Mouse (Mus musculus) cerebellum, adult 18-20 months (tissue): Measurements from ENCODE around the gene Herc2.

Experiments
- DNase-seq, 2 experiments: peaks; one replicate each; pipeline ENCODE4 v3.0.0; 2021

Gene Herc2

DNA sequence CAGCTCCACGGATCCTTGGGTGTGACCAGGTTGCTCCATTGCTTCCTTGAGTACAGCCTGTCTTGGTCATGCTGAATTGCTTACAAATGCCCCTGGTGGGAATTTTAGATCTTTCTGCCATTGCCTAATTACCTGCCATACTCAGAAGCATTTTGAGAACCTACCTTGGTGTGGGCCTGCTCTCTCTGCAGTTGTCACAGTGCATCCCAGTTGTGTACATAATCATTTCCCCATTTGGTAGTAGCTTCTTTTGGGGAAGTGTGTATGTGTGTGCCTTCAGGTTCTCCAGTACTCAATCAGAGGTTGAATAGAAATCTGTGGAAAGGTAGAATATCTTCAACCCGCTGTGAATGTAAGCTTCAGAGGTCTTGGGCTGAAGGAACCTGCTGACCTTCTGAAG lies 153.3 kb downstream of the Herc2 start:
- DNase-seq: no peak

DNA sequence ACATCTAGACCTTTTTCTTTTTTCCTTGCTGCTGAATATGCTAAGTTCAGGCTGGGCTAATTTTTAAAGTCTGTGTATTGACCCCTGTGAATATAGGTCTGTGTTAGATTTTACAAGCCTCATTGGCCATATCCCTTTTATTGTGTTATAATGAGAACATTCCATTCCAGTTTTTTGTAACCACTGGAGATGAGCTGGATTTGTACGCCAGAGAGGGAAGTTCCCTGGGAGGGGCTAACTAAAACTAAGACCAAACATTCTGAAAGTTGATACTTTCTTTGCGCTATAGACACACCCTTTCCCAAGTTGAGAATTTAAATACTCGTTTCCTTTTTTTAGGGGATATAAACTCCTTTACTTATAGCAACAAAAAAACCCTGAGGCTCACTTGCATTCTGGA lies 154.9 kb downstream of the Herc2 start:
- no peak for DNase-seq

DNA sequence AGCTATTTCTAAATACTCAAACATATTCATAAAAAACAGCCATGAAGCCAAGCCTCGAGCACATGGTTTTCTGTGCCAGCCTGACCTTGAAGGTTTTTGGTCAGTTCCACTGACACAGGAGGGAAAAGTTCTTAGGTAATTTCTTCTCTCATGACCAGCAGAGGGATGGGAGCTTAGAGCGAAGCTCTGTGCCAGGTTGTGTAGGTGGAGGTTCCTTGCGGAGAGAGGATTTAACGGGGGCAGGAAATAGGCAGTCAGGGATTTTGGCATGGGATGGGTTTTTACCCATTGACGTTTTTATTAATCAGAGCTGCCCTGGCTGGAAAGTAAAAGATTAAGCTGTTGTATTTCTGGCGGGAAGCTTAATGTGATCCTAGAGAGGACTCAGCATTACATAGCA lies 170.8 kb downstream of the Herc2 start:
- no peak for DNase-seq

DNA sequence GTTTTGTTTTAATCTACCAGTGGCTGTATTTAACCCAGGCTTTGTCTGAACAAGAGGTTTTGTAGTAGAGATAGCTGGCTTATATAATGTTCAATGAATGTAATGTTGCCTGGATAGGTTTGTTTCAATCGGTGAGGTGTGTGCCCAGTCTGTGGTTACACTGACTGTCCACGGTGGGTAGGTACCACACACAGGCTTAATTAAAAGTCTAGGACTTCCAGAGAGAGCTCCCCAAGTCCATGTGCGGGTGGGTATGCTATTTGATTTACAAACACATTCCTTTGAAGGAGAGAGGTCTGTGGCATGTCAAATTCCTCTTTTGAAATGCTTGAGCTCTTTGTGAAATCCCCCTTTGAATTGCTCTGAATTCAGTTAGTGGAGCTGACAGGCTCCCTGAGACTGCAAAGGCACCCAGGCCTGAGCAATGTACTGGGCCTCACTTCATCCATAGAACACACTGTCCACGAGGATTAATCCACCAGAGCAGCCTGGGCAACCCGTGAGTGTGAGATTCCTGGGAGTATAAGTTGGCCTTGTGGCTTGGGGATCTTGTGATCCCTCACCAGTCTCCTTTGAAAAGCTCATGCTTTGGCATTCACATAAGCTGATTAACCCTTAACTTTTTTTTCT lies 185.9 kb downstream of the Herc2 start:
- no peak for DNase-seq

DNA sequence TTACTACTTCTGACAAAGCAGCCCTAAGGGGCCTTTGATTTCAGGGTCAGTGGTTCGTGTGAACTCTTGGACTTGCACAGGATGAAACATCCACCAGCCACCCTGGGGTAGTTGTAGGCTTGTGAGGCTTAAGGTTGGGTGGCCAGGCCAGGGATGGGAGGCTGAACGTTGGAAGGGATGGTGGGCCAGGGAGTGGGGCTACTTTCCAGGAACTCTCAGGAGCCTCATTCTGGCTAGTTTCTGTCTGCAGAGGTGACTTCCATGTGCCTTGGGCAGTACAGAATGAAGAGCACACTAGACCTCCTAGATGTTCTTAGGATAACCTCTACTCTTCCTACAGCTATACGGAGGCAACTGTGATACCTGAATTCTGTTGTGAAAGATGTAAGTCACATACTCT lies 186.6 kb downstream of the Herc2 start:
- DNase-seq: no peak

DNA sequence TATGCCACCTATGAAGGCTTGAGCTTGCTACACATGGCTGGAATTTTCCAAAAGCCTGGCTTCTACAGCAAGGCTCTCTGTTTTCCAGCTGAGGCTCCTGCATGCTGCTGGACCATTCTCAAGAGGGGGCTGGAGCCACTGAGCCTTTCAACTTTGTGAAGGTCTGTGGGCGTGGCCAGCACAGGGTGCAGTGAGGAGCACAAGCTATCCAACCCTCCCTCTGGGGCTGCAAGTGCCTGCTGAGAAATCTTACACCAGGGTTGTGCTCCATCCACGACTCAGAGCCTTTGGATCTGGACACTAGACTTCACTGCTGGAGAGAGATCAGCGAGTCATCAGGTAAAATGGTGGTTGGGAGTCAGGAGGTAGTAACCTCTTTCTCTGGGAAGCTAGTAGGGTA lies 189.5 kb downstream of the Herc2 start, which contains the start of gene Oca2:
Gene Oca2 (plus strand): TSS at position 218 of the 400 bp plus-strand sequence.
- DNase-seq: no peak

DNA sequence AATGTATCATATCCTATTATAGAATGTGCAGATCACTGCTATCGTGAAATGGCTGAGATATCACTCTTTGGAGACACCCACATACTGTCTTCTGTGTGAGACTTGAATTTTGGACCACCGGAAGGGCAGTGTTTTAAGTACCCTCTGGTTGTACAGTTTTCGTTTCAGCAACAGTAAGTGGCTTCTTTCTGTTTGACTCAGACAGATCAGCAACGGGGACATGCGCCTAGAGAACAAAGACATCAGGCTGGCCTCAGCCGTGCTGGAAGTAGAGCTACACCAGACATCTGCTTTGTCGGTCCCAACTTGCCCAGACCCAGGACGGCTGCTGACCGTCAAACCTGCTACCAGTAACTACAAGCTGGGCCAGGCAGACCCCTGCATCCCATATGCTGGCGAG lies 204.6 kb downstream of the Herc2 start:
- no peak for DNase-seq

DNA sequence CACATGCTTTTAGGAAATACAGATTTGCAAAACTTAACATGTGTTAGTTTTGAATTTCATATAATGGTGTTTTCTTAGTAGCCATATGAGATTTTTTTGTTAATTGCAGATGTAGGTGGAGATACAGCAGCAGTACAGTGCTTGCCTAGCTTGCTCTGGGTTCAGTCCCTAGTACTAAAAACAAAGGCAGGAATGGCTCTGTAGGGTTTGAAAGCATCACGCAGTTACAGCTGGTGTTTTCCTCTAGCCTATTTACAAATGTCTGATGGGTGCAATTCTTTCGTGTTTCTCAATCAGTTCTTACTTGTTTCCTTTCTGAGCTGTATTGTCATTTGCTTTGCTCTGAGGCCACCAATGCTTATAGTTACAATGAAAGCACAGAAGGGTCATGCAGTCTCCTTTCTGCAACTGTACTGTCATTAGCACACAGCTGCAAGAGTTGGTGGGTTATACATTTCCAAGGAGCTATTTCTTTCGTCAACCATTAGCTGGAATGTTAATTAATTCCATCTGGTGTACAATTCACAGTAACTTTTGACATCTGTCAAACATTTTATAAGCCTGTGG lies 208.0 kb downstream of the Herc2 start:
- DNase-seq: no peak

DNA sequence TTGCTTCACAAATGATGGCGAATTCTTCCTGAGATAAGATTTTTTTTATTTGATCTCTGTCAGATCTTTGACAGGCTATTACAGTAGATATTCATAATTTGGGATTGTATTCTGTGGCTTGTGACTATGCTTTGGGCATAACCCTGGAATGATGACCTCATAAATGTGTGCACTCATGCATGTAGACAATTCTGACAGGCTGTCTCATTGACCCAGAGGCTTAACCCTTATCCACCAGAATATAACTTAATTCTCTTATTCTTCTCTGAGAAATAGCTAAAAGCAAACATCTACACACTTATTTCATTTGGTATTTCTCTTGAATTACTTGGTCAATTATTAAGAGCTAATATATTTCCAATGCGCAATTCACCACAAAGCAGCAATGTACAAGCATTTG lies 227.5 kb downstream of the Herc2 start:
- no peak for DNase-seq
